ENCODE assay signal across 14 mouse cellular contexts in genomic region chr8:48646110-48646509, GRCm38 (mm10).
A peak's percentile ranks its signal among the peaks of the same experiment; 100 is the strongest.
DNase-seq lines count a peak whose midpoint lies in the region; ATAC-seq lines count a peak whose summit lies in the region.
"Had no signal": no experiment of that assay in that cellular context is flagged by ENCODE, and none has a peak within 500 bp of the region (broad histone marks: within the 10 kb centered on the region; RNA-seq: fewer than 3 reads in every experiment).

No protein-coding gene starts in this region.

- no peak overlapping the region for H3K9ac ChIP-seq in liver, embryonic 12.5 days
- H3K9ac ChIP-seq in forebrain, embryonic 14.5 days (ENCODE audit: low read length): peak overlapping the region; percentile 40; the same call in 1 of the 2 replicates
- no peak overlapping the region for H3K9ac ChIP-seq in midbrain, embryonic 16.5 days (ENCODE audit: low read depth, low read length)
- H3K9ac ChIP-seq: neural tube, embryonic 12.5 days had no signal

- no peaks in the 10 kb centered on the region for H3K9me3 ChIP-seq in liver, embryonic 12.5 days (replicated peaks)
- H3K9me3 ChIP-seq in embryonic facial prominence, embryonic 10.5 days: no peaks in the 10 kb centered on the region
- H3K9me3 ChIP-seq in forebrain, embryonic 14.5 days (replicated peaks; ENCODE audit: control insufficient read depth, low read length): no peaks in the 10 kb centered on the region
- no peaks in the 10 kb centered on the region for H3K9me3 ChIP-seq in midbrain, embryonic 16.5 days (replicated peaks; ENCODE audit: control insufficient read depth, low read length, poor library complexity, severe bottlenecking)
- H3K9me3 ChIP-seq: neural tube, embryonic 12.5 days had no signal

- H3K4me3 ChIP-seq in liver, embryonic 12.5 days: no peak overlapping the region
- H3K4me3 ChIP-seq in embryonic facial prominence, embryonic 10.5 days: peak overlapping the region; percentile 44
- H3K4me3 ChIP-seq in forebrain, embryonic 14.5 days (ENCODE audit: low read depth, low read length): peak overlapping the region; percentile 23
- peak overlapping the region; percentile 8; the same call in 1 of the 2 replicates for H3K4me3 ChIP-seq in midbrain, embryonic 16.5 days (ENCODE audit: low read depth, low read length)
- H3K4me3 ChIP-seq: neural tube, embryonic 12.5 days had no signal

- no peaks in the 10 kb centered on the region for H3K4me1 ChIP-seq in liver, embryonic 12.5 days
- peaks cover 31% of the 10 kb centered on the region for H3K4me1 ChIP-seq in embryonic facial prominence, embryonic 10.5 days
- H3K4me1 ChIP-seq in forebrain, embryonic 14.5 days (ENCODE audit: control insufficient read depth, insufficient read depth, low read length): no peaks in the 10 kb centered on the region
- no peaks in the 10 kb centered on the region for H3K4me1 ChIP-seq in midbrain, embryonic 16.5 days (ENCODE audit: control insufficient read depth, insufficient read depth, low read length)
- H3K4me1 ChIP-seq: neural tube, embryonic 12.5 days had no signal

- H3K27me3 ChIP-seq in liver, embryonic 12.5 days (replicated peaks): no peaks in the 10 kb centered on the region
- no peaks in the 10 kb centered on the region for H3K27me3 ChIP-seq in embryonic facial prominence, embryonic 10.5 days (replicated peaks; ENCODE audit: low read depth, poor library complexity, severe bottlenecking)
- H3K27me3 ChIP-seq in forebrain, embryonic 14.5 days (replicated peaks; ENCODE audit: control insufficient read depth, insufficient read depth, low read length): no peaks in the 10 kb centered on the region
- H3K27me3 ChIP-seq in midbrain, embryonic 16.5 days (ENCODE audit: control insufficient read depth, insufficient read depth, low read depth, low read length): no peaks in the 10 kb centered on the region
- H3K27me3 ChIP-seq: neural tube, embryonic 12.5 days had no signal

- H3K36me3 ChIP-seq in liver, embryonic 12.5 days: no peaks in the 10 kb centered on the region
- H3K36me3 ChIP-seq in embryonic facial prominence, embryonic 10.5 days (replicated peaks): no peaks in the 10 kb centered on the region
- H3K36me3 ChIP-seq in forebrain, embryonic 14.5 days (ENCODE audit: control insufficient read depth, insufficient read depth, low read length): no peaks in the 10 kb centered on the region
- H3K36me3 ChIP-seq in midbrain, embryonic 16.5 days (ENCODE audit: control insufficient read depth, insufficient read depth, low read length): no peaks in the 10 kb centered on the region
- H3K36me3 ChIP-seq: neural tube, embryonic 12.5 days had no signal

- ATAC-seq in liver, embryonic 12.5 days: no peak
- ATAC-seq in forebrain, embryonic 14.5 days: peak; percentile 42; the same call in 1 of the 2 replicates
- ATAC-seq in midbrain, embryonic 16.5 days: no peak
- ATAC-seq: activated CD4-positive, CD25-positive, alpha-beta regulatory T cell, adult 4 months had no signal

- DNase-seq in liver: peak; percentile 14
- peak; percentile 23 for DNase-seq in embryonic facial prominence, embryonic 10.5 days (ENCODE audit: low spot score)
- DNase-seq in forebrain, embryonic 14.5 days (ENCODE audit: low spot score): no peak
- no peak for DNase-seq in spleen, adult 18-20 months
- DNase-seq in thymus, adult 18-20 months: no peak
- no peak for DNase-seq in retina, postnatal 1 day
- DNase-seq: gastrocnemius, postnatal 14 days; heart, postnatal 36 days; lung, postnatal 10 days; right cerebral cortex, postnatal 14 days had no signal

- H3K4me2 ChIP-seq in liver, embryonic 12.5 days: no peak overlapping the region
- peak overlapping the region; percentile 51 for H3K4me2 ChIP-seq in forebrain, embryonic 14.5 days (ENCODE audit: low read length)
- peak overlapping the region; percentile 38 for H3K4me2 ChIP-seq in midbrain, embryonic 16.5 days (ENCODE audit: low read length)
- H3K4me2 ChIP-seq: neural tube, embryonic 12.5 days had no signal

- WGBS in liver, embryonic 12.5 days (ENCODE audit: insufficient replicate concordance): 71% methylated on average over 18 of the region's 18 CpGs
- 51% methylated on average over 18 of the region's 18 CpGs for WGBS in embryonic facial prominence, embryonic 10.5 days
- 30% methylated on average over 18 of the region's 18 CpGs for WGBS in forebrain, embryonic 14.5 days
- WGBS in midbrain, embryonic 16.5 days: 55% methylated on average over 18 of the region's 18 CpGs

- no peak overlapping the region for H3K27ac ChIP-seq in liver, embryonic 12.5 days
- peak overlapping the region; percentile 44; the same call in 1 of the 2 replicates for H3K27ac ChIP-seq in embryonic facial prominence, embryonic 10.5 days (replicated peaks)
- no peak overlapping the region for H3K27ac ChIP-seq in forebrain, embryonic 14.5 days (ENCODE audit: low read depth, low read length)
- H3K27ac ChIP-seq in midbrain, embryonic 16.5 days (ENCODE audit: low read length): no peak overlapping the region
- H3K27ac ChIP-seq: neural tube, embryonic 12.5 days had no signal

Comparison
In these comparisons a context has a peak if more than half of its experiments do, and no peak if none do; other contexts are left out.
1. DNase-seq: peak in liver (single experiment) and embryonic facial prominence, embryonic 10.5 days (single experiment); none in forebrain, embryonic 14.5 days (single experiment), spleen, adult 18-20 months (0 of 2), thymus, adult 18-20 months (0 of 2) and retina, postnatal 1 day (single experiment).